Mouse (Mus musculus) limb, embryonic 13.5 days (tissue): ENCODE results near the gene Pgs1. TPM values are rescaled to one million over a fixed set of nuclear protein-coding genes. Genes with fewer than 3 reads are reported as not detected.
A peak's percentile ranks its signal among the peaks of the same experiment; 100 is the strongest.

Experiments used
- ATAC-seq: fragments of 200-750 bp; cut with Nextera tagmentation; 2 replicates; pipeline ENCODE4 v1.8.0; 2017; ENCODE audit warnings: low read depth, moderate number of reproducible peaks, moderate TSS enrichment; ENCODE audit not compliant: low FRiP score
- H3K27ac ChIP-seq: fragments of 300-500 bp; sonication (generic); 2 replicates; pipeline ENCODE4 v1.5.1; 2015; ENCODE audit warnings: inconsistent platforms, mild to moderate bottlenecking, moderate library complexity
- H3K27me3 ChIP-seq: fragments of 300-500 bp; sonication (generic); 2 replicates; pipeline ENCODE4 v1.6.1; 2015; ENCODE audit warnings: mild to moderate bottlenecking, inconsistent platforms
- H3K36me3 ChIP-seq: fragments of 300-500 bp; sonication (generic); 2 replicates; pipeline ENCODE4 v1.6.1; 2015; ENCODE audit warnings: inconsistent platforms, mild to moderate bottlenecking, moderate library complexity
- H3K4me1 ChIP-seq: fragments of 300-500 bp; sonication (generic); 2 replicates; pipeline ENCODE4 v1.6.1; 2015; ENCODE audit warnings: inconsistent platforms
- H3K4me2 ChIP-seq: fragments of 300-500 bp; sonication (generic); replicated peaks from 2 replicates; pipeline ENCODE4 v1.6.1; 2015; ENCODE audit warnings: inconsistent platforms, mild to moderate bottlenecking, moderate library complexity
- H3K4me3 ChIP-seq: fragments of 300-500 bp; sonication (generic); 2 replicates; pipeline ENCODE4 v1.5.1; 2015; ENCODE audit warnings: moderate library complexity, mild to moderate bottlenecking, inconsistent platforms
- H3K9ac ChIP-seq: fragments of 300-500 bp; sonication (generic); 2 replicates; pipeline ENCODE4 v1.6.1; 2015; ENCODE audit warnings: mild to moderate bottlenecking, inconsistent platforms
- H3K9me3 ChIP-seq: fragments of 300-500 bp; sonication (generic); 2 replicates; pipeline ENCODE4 v1.6.1; 2016; ENCODE audit warnings: inconsistent platforms
- WGBS: fragments of 180-500 bp; shearing (Covaris S2); methylation state at CpG from one replicate; pipeline ENCODE4 v1.1.7; 2015; 5-methylcytosine and 5-hydroxymethylcytosine counted together
- polyA plus RNA-seq: library from polyadenylated mRNA; unstranded; fragments of >200 nt; fragmentation: Nextera tagmentation; extraction: Ambion mirVana; gene quantifications from 2 replicates; pipeline ENCODE4 v1.2.1, GENCODE M21; 2015

Gene Pgs1
- polyA plus RNA-seq, 1 experiment from 2014 or later: 35.7 TPM

DNA sequence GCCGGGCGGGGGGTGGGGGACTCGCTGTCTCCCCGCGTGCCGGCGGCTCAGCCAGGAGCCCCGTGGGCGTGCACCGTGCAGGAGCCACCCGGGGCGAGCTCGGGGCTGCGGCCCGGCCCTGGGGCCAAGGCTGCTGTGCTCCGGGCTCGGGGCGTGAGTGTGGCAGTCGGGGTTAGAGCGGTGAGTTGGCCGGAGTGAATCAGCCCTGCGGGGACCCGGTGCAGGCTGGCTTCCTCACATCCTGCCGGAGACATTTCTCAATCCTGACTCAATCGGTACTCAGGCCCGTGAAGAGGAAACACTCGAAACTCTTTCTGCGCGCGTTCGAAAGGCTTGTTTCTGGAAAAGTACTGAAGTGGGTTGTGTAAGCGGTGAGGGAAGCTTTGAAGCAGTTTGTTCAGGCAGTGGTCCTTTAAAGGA, 950 bp downstream of the Pgs1 start:
- Histone ChIP-seq H3K27me3 (peaks cover 4% of the 10 kb centered on the region; the same call in 1 of the 2 replicates), H3K27ac (no peak overlapping the region), H3K4me3 (peak overlapping the region; percentile 100), H3K4me2 (peak overlapping the region; percentile 91), H3K9me3 (no peaks in the 10 kb centered on the region), H3K36me3 (no peaks in the 10 kb centered on the region), H3K4me1 (peaks cover 35% of the 10 kb centered on the region), H3K9ac (peak overlapping the region; percentile 95)
- WGBS: under 1% methylated on average over 28 of the region's 32 CpGs
- ATAC-seq: peak; percentile 73; the same call in 1 of the 2 replicates

DNA sequence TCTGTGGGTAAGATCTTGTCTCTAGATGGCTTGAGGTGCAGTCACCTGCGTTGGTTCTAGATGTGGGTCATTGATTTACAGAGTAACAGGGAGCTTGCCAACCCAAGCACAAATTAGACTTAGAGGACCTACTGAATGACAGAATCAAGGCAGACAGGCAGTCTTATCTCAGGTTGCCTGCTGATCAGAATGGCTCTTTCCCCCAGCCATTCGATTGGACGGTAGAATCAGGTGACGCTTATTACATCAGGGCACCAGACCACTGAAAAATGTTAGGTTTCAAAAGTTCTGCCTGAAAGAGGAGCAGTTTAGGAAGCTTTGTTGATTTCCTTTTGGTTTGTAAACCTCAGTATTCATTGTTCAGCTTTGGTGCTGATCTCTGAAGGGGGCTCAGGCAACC, 1.9 kb downstream of the Pgs1 start:
- Histone ChIP-seq H3K9me3 (no peaks in the 10 kb centered on the region), H3K4me2 (peak overlapping the region; percentile 91), H3K4me1 (peaks cover 41% of the 10 kb centered on the region), H3K27ac (no peak overlapping the region), H3K36me3 (no peaks in the 10 kb centered on the region), H3K4me3 (peak overlapping the region; percentile 100), H3K9ac (peak overlapping the region; percentile 95), H3K27me3 (no peaks in the 10 kb centered on the region)
- 67% methylated on average over 4 of the region's 4 CpGs for WGBS
- ATAC-seq: no peak

DNA sequence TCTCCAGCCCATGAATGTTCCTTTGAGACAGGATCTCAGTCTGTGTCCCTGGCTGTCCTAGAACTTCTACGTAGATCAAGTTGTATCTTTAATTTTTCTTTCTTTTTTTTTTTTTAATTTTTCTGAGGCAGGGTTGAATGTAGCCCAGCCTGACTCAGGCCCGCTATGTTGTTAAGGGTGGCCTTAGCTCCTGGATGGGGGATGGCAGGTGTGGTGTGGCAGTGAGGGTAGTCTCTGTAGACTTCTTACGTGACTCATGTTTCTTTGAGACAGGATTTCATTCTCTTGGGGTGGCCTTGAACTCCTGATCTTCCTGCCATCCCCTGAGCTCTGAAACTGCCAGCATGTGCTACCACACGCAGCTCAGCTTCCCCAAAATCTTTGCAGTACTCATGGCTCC, 3.1 kb downstream of the Pgs1 start:
- Histone ChIP-seq H3K4me3 (no peak overlapping the region), H3K27ac (no peak overlapping the region), H3K9me3 (no peaks in the 10 kb centered on the region), H3K36me3 (no peaks in the 10 kb centered on the region), H3K4me2 (no peak overlapping the region), H3K9ac (0 out of 2 replicates have a peak overlapping the region, but pooled peaks have one; percentile 4), H3K27me3 (no peaks in the 10 kb centered on the region), H3K4me1 (peaks cover 54% of the 10 kb centered on the region)
- ATAC-seq: no peak
- WGBS: 90% methylated on average over 4 of the region's 4 CpGs

DNA sequence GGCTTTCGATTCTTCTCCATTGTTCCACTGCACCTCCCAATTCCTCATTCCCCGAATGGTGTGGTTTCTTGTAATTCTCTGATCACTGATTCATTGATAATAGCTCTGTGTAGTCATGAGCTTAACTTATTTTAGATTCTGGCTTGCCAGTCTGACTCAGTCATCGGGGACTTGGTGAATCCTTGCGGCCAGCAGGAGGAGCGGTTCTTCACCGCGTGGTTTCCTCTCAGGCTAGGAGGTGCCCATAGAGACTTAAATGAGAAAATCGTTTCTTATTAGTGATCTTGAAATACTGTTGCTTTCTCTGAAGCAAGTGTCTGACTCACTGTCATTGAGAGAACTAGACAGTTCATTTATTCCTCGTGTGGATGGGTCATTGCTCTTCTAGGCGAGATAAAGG, 3.8 kb downstream of the Pgs1 start:
- Histone ChIP-seq H3K4me1 (peaks cover 61% of the 10 kb centered on the region), H3K9ac (no peak overlapping the region), H3K27ac (no peak overlapping the region), H3K27me3 (no peaks in the 10 kb centered on the region), H3K36me3 (no peaks in the 10 kb centered on the region), H3K4me3 (no peak overlapping the region), H3K9me3 (no peaks in the 10 kb centered on the region), H3K4me2 (no peak overlapping the region)
- ATAC-seq: no peak
- WGBS: 60% methylated on average over 10 of the region's 10 CpGs

DNA sequence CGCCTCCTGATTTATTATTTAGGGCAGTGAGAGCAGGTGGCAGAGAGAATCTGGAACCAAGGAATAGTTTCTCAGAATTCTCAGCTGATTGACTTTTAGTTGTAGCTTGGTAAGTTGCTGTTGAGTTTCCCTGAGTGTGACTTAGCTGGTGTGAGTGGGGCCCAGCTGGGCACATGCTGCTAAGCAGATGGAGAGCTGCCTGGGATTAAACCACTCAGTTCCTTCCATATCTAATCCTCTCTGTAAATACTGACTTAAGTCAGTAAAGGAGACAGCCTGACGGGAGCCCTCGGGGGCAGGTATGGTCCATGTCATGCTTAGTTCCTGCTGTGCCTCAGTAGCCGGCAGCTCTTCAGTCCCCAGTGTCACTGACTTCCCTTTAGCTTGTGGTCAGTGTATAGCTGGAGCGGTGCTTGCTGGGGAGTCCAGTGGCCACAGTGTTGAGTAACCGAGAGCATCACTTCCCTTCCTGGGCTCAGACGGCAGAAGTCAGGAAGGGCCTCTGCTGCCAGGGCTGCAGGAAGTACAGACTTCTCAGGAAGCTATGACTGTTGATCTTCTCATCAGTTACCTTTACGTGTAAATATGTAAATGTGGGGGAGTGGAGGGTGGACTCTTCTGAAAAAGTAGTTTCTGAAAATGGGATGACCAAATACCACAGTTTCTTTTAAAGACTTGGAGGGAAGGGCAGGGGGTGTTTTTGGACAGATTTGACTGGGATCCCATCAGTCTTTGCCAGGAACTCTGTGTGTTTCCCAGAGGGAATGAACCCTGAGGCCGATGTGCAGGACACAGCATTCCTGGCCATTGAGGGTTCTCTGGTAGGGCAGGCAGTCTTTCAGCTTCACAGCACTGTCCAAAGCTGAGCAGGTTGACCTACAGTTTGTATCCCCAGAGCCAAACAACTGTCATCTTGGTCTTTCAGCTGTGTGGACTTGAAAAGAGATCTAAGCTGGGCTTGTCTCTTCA, 5.7 kb downstream of the Pgs1 start:
- no peaks in the 10 kb centered on the region for H3K36me3 ChIP-seq
- no peak for ATAC-seq
- no peak overlapping the region for H3K4me3 ChIP-seq
- H3K4me2 ChIP-seq: no peak overlapping the region
- no peak overlapping the region for H3K27ac ChIP-seq
- H3K9ac ChIP-seq: 0 out of 2 replicates have a peak overlapping the region, but pooled peaks have one; percentile 35
- H3K27me3 ChIP-seq: no peaks in the 10 kb centered on the region
- 72% methylated on average over 9 of the region's 9 CpGs for WGBS
- H3K4me1 ChIP-seq: peaks cover 73% of the 10 kb centered on the region
- H3K9me3 ChIP-seq: no peaks in the 10 kb centered on the region

DNA sequence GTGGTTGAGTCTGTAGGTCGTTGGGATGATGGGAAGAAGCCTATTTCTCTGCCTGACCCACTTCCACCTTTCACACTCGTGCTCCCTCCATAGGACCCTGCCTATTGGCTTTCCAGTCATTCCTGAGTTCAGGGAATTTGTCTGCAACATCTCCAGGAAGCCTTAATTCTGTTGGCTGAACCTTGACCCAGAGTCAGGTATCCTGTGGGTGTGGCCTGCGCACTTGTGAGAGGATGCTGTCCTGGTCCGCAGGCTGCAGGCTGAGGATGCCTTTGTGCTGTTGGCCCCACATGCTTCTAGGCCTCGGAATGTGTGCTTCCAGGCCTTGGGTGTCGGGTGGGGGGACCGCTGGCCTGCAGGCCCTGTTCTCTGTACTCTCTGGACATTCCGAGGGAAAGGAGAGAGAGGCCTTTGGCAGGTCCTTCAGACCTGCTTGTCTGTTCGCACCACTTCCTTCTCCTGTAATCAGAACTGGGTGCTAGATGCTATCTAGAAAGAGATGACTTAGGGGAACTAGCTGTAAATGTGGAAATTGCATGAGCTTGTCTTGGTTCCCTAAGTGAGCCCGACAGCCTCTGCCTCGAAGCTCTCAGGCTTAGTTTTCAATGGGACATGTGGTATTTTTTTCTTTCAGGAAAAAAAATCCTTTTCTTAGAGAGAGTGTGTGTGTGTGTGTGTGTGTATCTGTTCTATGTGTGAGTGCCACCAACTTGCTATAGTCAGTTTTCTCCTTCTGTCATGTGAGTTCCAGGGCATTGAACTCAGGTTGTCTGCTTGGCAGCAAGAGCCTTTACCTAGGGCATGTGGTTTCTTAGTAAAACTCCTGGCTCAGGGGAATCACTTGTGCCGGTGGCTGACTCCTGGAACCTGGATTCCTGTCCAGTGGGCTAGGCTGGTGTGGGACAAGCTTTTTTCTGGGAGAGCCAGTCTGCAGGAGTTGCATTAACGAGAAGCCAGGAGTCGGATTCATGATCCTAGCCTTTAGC, 7.4 kb downstream of the Pgs1 start:
- H3K9me3 ChIP-seq: no peaks in the 10 kb centered on the region
- peak overlapping the region; percentile 83 for H3K27ac ChIP-seq
- H3K4me1 ChIP-seq: peaks cover 62% of the 10 kb centered on the region
- peak overlapping the region; percentile 37 for H3K4me2 ChIP-seq
- ATAC-seq: no peak
- H3K4me3 ChIP-seq: no peak overlapping the region
- H3K36me3 ChIP-seq: peaks cover 8% of the 10 kb centered on the region
- H3K27me3 ChIP-seq: no peaks in the 10 kb centered on the region
- peak overlapping the region; percentile 55 for H3K9ac ChIP-seq
- 61% methylated on average over 14 of the region's 14 CpGs for WGBS

DNA sequence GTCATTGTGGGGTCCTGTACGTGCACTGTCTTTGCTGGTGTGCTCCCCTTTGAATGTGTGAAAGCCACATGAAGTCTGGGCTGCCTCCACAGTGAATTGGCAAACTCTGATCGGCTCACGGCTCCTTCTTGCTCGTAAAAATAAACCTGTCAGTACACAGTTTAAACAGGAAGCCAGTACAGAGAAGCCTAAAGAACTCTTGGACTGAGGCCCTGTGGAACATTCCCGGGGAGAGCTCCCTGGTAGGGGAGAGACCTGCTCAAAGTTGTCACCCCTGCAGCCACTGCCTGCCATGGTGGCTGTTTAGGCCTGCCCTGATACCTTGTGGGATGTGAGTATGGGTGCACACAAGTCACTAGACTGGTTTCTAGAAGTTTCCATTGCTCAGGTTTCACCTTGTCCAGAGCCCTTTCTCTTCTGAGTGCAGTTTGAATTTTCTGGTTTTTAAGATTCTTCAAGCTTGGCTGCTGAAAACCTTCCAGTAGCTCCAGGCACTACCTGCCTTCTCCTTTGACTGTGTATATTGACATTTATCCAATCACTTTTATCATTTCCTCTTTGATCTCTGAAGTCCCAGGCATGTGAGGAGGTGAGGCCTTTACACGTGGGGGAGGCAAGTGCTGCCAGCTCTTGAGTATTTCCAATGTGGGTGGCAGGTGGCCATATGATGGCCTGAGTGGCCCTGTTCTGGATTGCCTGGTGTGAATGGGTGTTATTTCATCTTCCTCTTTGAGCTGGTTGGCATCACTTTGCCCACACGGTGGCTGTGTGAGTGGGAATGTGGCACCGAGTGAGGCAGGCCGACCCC, 8.4 kb downstream of the Pgs1 start:
- H3K9ac ChIP-seq: peak overlapping the region; percentile 55
- peak; percentile 42; the same call in 1 of the 2 replicates for ATAC-seq
- WGBS: 42% methylated on average over 9 of the region's 9 CpGs
- H3K36me3 ChIP-seq: peaks cover 16% of the 10 kb centered on the region
- peak overlapping the region; percentile 37 for H3K4me2 ChIP-seq
- H3K4me3 ChIP-seq: no peak overlapping the region
- peak overlapping the region; percentile 83 for H3K27ac ChIP-seq
- H3K9me3 ChIP-seq: no peaks in the 10 kb centered on the region
- H3K27me3 ChIP-seq: no peaks in the 10 kb centered on the region
- peaks cover 59% of the 10 kb centered on the region for H3K4me1 ChIP-seq

DNA sequence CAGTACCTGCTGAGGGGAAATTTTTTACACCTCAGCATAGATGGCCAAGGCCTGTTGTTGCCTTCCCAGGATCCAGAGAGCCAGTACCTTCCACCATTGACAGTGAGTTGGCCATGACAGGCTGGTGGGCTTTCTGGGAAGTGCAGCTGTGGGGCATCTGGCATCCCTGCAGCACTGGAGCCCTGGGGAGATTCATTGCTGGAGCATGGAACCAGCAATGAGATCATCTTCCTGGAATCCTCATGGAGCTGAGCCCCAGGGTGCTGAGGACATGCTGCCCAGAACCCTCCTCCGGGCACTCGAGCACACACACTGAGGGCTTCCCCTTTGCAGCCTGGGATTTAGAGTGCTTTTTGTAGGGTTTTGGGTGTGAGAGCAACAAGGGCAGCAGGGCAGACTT, 9.2 kb downstream of the Pgs1 start:
- ATAC-seq: no peak
- 64% methylated on average over 2 of the region's 2 CpGs for WGBS
- H3K36me3 ChIP-seq: peaks cover 23% of the 10 kb centered on the region
- no peaks in the 10 kb centered on the region for H3K9me3 ChIP-seq
- no peak overlapping the region for H3K4me3 ChIP-seq
- H3K4me1 ChIP-seq: peaks cover 57% of the 10 kb centered on the region
- H3K27me3 ChIP-seq: no peaks in the 10 kb centered on the region
- H3K27ac ChIP-seq: peak overlapping the region; percentile 83; the same call in 1 of the 2 replicates
- H3K9ac ChIP-seq: peak overlapping the region; percentile 48; the same call in 1 of the 2 replicates
- H3K4me2 ChIP-seq: no peak overlapping the region

DNA sequence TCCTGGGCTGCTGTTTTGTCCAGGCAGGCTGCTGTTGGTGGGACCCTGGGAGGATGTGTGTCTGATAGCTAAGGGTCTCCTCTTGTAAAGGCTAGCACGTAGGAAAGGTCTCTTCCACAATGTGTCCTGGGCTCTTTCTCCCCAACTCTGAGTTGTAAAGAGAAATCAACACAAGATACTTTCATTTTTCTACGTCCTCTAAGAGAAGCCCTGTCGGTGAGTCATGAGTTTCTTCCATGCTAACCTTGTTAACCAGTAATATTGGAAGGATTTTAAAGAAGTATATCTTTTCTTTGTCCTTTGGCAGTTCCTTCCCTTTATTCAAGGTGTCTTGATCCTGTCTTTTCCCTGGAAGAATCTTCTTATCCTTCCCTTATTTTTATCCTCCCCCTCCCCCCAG, 9.6 kb downstream of the Pgs1 start:
- Histone ChIP-seq H3K27ac (peak overlapping the region; percentile 83), H3K9me3 (no peaks in the 10 kb centered on the region), H3K9ac (peak overlapping the region; percentile 48; the same call in 1 of the 2 replicates), H3K4me1 (peaks cover 54% of the 10 kb centered on the region), H3K36me3 (peaks cover 27% of the 10 kb centered on the region), H3K27me3 (no peaks in the 10 kb centered on the region), H3K4me3 (no peak overlapping the region), H3K4me2 (peak overlapping the region; percentile 17; the same call in 1 of the 2 replicates)
- 63% methylated on average over 3 of the region's 3 CpGs for WGBS
- no peak for ATAC-seq

DNA sequence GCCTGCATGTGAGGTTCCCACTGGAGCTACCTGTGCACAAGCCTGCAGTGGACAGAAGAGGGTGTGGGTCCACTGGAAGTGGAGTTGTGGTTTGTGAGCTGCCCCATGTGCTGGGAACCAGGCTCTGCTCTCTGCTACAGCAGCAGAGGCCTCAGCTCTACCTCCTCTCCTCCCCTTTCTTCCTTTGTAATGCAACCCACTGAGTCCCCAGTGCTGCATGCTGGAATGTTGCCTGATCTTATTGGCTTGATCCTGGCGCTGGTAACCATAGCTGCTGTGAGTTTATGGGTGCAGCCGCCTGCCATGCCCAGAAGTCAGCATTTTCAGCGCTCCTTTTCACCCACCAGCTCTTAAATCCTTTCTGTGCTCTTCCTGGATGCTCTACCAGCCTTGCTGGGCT, 10.0 kb downstream of the Pgs1 start:
- no peak for ATAC-seq
- H3K36me3 ChIP-seq: peaks cover 31% of the 10 kb centered on the region
- H3K27me3 ChIP-seq: no peaks in the 10 kb centered on the region
- WGBS: 29% methylated on average over 3 of the region's 3 CpGs
- no peak overlapping the region for H3K4me3 ChIP-seq
- peak overlapping the region; percentile 17; the same call in 1 of the 2 replicates for H3K4me2 ChIP-seq
- peaks cover 54% of the 10 kb centered on the region for H3K4me1 ChIP-seq
- peak overlapping the region; percentile 48; the same call in 1 of the 2 replicates for H3K9ac ChIP-seq
- no peaks in the 10 kb centered on the region for H3K9me3 ChIP-seq
- peak overlapping the region; percentile 75 for H3K27ac ChIP-seq

DNA sequence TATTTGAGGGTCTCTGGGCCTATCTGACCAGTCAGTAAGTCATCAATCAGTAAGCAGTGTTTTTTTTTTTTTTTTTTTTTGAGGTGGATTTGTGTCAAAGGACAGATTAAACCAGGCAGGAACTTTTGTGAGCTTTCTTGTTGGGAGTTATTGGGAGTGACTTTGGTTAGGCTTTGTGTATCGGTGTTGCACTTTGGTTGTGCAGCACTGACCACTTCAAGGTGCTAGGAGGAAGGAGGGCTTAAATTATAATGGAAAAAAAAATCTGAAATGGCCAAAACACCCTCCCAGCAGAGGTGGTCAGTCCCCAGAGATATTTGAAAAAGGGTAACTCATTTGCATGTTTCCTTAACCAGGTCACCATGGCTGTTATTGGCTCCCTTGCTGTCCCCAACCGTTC, 11.0 kb downstream of the Pgs1 start:
- Histone ChIP-seq H3K9me3 (no peaks in the 10 kb centered on the region), H3K36me3 (peaks cover 41% of the 10 kb centered on the region), H3K9ac (no peak overlapping the region), H3K4me1 (peaks cover 46% of the 10 kb centered on the region), H3K4me3 (no peak overlapping the region), H3K27me3 (no peaks in the 10 kb centered on the region), H3K27ac (no peak overlapping the region), H3K4me2 (no peak overlapping the region)
- ATAC-seq: no peak
- WGBS: 92% methylated on average over 2 of the region's 2 CpGs
